Mouse (Mus musculus) common myeloid progenitor, adult 5-6 weeks (primary cell): ENCODE data around the gene Gadl1. TPM values are rescaled to one million over a fixed set of nuclear protein-coding genes. Genes with fewer than 3 reads are reported as not detected.

Experiments
- ATAC-seq: replicated peaks from 2 replicates; pipeline ENCODE4 v1.8.0; 2016; ENCODE audit warnings: low read depth, mild to moderate bottlenecking, moderate TSS enrichment, inconsistent platforms; ENCODE audit not compliant: poor library complexity, severe bottlenecking
- total RNA-seq: library from RNA; stranded (forward); fragments of 200-1000, 187-1606 nt; gene quantifications from 2 replicates; pipeline ENCODE4 v1.2.3, GENCODE M21; 2017

The Gadl1 gene
- total RNA-seq, 1 experiment from 2014 or later: 1.2 TPM

- ATAC-seq: no peak
These were observed 25.0 kb downstream of the Gadl1 start for GRCm38 (mm10) chr9:115934288-115934687.

- peak; percentile 60 for ATAC-seq
These were observed 27.1 kb downstream of the Gadl1 start for GRCm38 (mm10) chr9:115936350-115936749.

GRCm38 (mm10) chr9:115937915-115938314 lies 28.7 kb downstream of the Gadl1 start:
- no peak for ATAC-seq

GRCm38 (mm10) chr9:115939420-115939819 lies 30.2 kb downstream of the Gadl1 start:
- no peak for ATAC-seq

GRCm38 (mm10) chr9:115941171-115941570 lies 31.9 kb downstream of the Gadl1 start:
- no peak for ATAC-seq

- ATAC-seq: no peak
These were observed 33.2 kb downstream of the Gadl1 start for GRCm38 (mm10) chr9:115942486-115942885.

- ATAC-seq: peak; percentile 90
These were observed 33.7 kb downstream of the Gadl1 start for GRCm38 (mm10) chr9:115942989-115943388.

- ATAC-seq: no peak
These were observed 34.5 kb downstream of the Gadl1 start for GRCm38 (mm10) chr9:115943577-115944320.

- no peak for ATAC-seq
These were observed 55.8 kb downstream of the Gadl1 start for GRCm38 (mm10) chr9:115965056-115965455.

GRCm38 (mm10) chr9:115966116-115966515 lies 56.9 kb downstream of the Gadl1 start:
- ATAC-seq: no peak

- ATAC-seq: no peak
These were observed 57.5 kb downstream of the Gadl1 start for GRCm38 (mm10) chr9:115966746-115967145.

- no peak for ATAC-seq
These were observed 58.4 kb downstream of the Gadl1 start for GRCm38 (mm10) chr9:115967638-115968037.

GRCm38 (mm10) chr9:115976901-115977300 lies 67.6 kb downstream of the Gadl1 start:
- no peak for ATAC-seq

- ATAC-seq: no peak
These were observed 68.5 kb downstream of the Gadl1 start for GRCm38 (mm10) chr9:115977598-115978240.

- ATAC-seq: no peak
These were observed 69.2 kb downstream of the Gadl1 start for GRCm38 (mm10) chr9:115978478-115978877.

- ATAC-seq: no peak
These were observed 81.4 kb downstream of the Gadl1 start for GRCm38 (mm10) chr9:115990661-115991060.

GRCm38 (mm10) chr9:115994772-115995171 lies 85.5 kb downstream of the Gadl1 start:
- ATAC-seq: no peak

- ATAC-seq: no peak
These were observed 86.8 kb downstream of the Gadl1 start for GRCm38 (mm10) chr9:115995856-115996560.

GRCm38 (mm10) chr9:115998383-115998782 lies 89.1 kb downstream of the Gadl1 start:
- no peak for ATAC-seq

GRCm38 (mm10) chr9:115999361-115999990 lies 90.2 kb downstream of the Gadl1 start:
- ATAC-seq: no peak

- no peak for ATAC-seq
These were observed 104.7 kb downstream of the Gadl1 start for GRCm38 (mm10) chr9:116013911-116014310.
